Mouse (Mus musculus): ENCODE results near the gene Suox.
"Not testable (repeated sequence)": the region's sequence is repeated elsewhere in the genome, so short reads cannot be mapped to it uniquely, and the experiment has no call there.

DNA sequence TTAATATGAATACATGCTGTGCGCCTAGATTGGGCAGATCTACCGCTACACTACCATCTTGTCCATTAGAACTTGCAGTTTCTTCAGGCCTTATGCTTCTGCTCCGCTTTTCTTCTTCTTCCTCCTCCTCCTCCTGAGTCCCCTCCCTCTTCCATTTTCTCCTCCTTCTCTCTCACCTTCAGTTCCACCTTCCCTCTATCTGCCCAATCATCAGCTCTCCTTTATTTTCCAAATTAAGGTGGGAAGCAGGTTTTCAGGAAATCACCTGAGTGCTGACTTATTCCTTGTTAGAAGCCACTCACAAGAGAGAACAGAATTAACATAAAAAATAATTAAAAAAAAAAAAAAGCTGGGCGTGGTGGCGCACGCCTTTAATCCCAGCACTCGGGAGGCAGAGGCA is 37.4 kb upstream of the Suox start:
- TF ChIP-seq POLR2A (IDR thresholded peaks at IDR 0.05; ENCODE audit: insufficient read depth, low read depth, low read length); CTCF (IDR thresholded peaks at IDR 0.05); EP300 (IDR thresholded peaks at IDR 0.05; ENCODE audit: insufficient read depth, low read depth, low read length): not testable (repeated sequence)
